Mouse (Mus musculus): Measurements from ENCODE around the gene Lrp3. TPM values are rescaled to one million over a fixed set of nuclear protein-coding genes. Genes with fewer than 3 reads are reported as not detected.

Lrp3 gene
- total RNA-seq, 2 experiments from 2014 or later, result 6.9 TPM

Other genes starting within 250 kb of the Lrp3 start
- gene Cebpg, start 158.9 kb downstream of the Lrp3 start, total RNA-seq (2021), result 10 to 100 TPM; 17.4 to 19.3 TPM
- 1 to 10 TPM; 3.2 to 4.0 TPM for gene Cebpa, start 96.2 kb downstream of the Lrp3 start, total RNA-seq (2021)
- gene Slc7a10, start 29.1 kb downstream of the Lrp3 start, total RNA-seq (2021), result under 1 TPM; 0.38 to 0.45 TPM
- 10 to 100 TPM; 11.4 to 12.7 TPM for gene Gpatch1, start 102.9 kb upstream of the Lrp3 start, total RNA-seq (2021)
- gene Rhpn2, start 118.7 kb upstream of the Lrp3 start, total RNA-seq (2021), result 1 to 10 TPM; 4.1 to 4.4 TPM
- gene Faap24, start 181.3 kb upstream of the Lrp3 start, total RNA-seq (2021), result 1 to 10 TPM; 4.6 to 4.7 TPM
- gene Cep89, start 181.5 kb upstream of the Lrp3 start, total RNA-seq (2021), result 10 to 100 TPM; 26.4 to 26.6 TPM
- gene Slc7a9, start 233.3 kb upstream of the Lrp3 start, total RNA-seq (2021), result not detected